Mouse (Mus musculus) adrenal gland, adult 18-20 months (tissue): ENCODE measurements at regions not wholly inside any gene's neighbourhood (a gene's known extent, or its start where the extent isn't known, plus 50 kb on each side); places are given as distances from the start of the nearest gene placed in this dataset.

ENCODE experiments used
- DNase-seq, 2 experiments: peaks; one replicate each; pipeline ENCODE4 v3.0.0; 2021 to 2022; ENCODE audit warnings: low spot score in 2 of 2

DNA sequence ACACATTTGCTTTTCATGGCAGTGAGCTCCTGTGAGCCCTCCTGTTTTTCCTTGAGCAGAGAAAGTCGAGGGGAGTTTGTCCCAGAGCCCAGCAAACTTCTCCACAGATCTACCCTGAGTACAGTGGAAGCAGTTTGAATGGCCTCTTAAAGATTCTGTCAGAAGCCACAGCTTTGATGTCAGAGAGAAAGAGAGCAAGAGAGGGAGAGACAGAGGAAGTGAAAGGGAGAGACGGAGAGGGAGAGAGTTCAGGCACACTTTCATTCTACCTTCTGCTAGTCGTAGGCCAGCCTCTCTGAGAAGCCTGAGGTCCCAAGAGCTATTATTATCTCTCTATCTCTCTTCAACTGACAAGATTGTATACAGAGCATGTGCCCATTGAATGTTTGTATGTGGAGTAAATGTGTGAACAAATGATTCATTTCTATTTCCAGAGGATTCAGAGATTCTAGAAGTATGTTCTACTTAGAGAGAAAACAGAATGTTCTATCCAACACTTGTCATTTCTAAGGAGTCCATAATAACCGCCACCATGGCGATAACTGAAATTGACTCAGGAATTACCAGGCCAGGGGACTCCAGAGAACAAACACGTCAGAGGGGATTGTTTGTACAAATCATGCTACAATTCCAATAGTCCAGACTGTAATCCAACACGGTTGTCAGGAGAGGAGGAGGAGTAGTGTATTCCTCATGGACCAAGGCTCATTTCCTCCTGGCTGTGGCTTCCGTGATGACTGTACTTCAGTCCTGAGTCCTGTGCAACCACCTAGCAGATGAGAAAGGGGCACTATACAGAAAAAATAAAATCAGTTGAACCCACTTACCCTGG is 183.6 kb upstream of the Sesn3 start:
- DNase-seq: no peak

DNA sequence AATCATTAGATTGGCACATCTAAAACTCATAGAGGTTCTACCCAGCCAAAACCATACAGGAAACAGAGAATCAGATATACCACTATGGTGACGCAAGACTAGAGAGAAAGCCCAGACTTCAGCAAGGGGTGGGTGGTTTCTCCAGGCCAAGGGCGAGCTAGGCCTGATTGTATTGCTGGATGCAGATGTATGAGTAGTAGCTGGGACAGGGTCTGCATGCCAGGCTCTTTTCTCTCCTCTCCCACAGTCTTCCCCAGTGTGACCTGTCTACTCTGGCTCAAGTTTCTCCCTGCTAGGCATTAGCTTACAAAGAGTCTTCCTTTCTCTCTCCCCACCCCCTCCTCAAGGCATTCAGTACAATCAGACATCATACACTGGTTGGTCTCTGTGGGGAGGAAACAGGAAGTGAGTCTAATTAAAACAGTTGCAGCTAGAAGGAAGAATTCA is 181.8 kb upstream of the Sesn3 start:
- no peak for DNase-seq

DNA sequence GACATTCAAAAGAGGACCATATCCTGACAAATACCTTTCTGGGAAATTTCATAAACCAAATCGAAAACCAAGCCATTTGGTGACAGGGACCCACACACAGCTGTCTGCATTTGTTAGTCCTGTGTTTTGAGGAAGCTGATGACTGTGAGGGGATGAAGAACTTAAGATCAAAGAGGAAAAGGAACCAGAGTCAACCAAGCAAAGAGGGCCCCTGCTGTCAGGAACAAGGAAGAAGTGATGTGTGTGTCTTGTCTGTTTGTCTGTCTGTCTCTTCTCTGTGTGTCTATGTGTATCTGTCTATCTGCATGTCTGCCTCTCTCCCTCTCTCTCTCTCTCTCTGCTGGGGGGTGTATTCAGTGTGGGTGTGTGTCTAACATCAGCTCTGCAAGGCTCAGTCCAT is 171.3 kb upstream of the Sesn3 start:
- no peak for DNase-seq

DNA sequence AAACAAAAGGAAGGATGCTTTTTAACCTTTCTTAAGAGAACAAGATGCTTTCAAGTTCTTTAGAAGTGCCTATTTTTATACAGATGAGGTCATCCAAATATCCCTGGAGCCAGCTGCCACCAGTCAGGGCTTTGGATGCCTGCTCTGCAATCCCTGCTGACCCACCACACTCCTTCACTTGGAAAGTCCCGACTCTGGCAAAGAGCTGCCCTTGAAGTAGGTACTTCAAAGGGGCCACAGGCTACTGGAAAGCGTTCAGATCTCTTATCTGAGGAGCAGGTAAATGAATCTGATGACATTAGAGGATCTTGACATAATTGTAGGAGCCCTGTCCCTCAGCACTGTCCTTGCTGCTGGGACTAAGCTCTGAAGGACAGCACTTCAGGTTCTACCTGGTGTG is 169.9 kb upstream of the Sesn3 start:
- DNase-seq: no peak

DNA sequence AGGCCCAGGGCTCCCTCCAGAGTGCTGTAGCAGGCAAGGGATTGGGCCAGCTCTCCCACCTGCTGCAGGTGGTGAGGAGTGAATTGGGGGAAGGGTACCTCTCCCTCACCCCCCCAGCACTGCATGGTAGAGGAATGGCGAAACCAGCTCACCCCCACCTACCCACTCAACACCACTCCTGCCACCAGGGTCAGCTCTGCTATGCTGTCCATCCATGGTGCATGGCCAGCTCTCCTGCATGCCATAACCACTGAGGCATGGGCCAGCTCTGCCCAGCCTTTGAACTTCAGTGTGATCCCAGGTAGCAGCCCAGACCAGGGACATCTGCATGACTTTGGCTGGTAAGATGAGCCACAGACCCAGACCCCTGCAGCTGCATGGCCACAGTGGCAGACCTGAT is 168.5 kb upstream of the Sesn3 start:
- no peak for DNase-seq

DNA sequence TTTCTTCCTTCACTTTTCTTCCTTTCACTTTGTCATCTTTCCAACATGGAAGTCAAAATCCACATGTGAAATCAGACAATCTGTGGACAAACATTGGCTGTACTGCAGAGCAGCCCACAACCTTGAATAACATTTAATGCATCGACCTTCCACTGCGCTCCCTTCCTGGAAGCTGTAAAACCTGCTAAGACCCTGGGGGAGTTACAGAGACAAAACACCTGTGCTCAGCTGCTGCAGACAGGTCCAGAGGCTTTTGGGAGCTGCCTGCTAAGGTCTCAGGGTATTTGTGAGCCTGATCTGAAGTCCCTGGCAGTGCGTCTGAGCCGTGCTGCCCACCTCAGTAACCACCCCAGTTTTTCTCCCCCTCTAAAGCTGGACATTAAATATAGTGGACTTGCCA is 166.1 kb upstream of the Sesn3 start:
- no peak for DNase-seq

DNA sequence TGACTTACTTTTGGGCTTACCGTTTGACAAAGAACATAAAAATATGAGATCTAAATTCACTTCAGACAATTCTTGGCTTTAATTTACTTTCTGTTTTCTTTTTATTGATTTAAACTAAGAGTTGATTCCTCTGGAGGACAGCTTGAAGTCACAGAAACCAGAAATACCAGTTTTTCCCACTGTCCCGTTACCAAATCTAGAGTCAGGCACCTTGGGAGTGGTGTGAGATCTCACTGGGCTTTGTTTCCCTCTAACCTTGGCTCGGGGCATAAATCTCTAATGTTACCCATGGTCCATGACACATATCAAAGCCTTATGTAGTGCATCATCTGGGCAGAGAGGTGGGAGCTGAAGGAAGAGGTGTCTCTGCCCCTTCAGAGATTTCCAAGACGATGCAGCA is 165.4 kb upstream of the Sesn3 start:
- no peak for DNase-seq

DNA sequence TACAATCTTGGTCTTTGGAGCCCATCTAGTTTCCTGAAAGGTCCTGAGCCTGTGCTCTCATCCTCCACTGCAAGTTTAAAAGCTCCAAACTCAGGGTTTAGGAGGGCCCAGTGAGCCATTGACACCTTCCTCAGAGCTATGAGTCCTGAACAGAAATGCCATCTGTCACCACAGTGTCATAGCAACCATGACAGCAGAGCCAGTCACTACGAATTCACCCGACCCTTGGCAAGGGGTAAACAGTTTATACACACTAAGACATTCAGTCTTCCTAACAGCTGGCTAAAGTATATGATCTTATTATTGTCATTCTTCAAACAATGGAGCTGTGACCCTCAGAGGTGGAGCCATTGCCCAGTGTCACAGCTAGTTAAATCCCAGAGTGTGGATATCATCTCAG is 163.2 kb upstream of the Sesn3 start:
- no peak for DNase-seq

DNA sequence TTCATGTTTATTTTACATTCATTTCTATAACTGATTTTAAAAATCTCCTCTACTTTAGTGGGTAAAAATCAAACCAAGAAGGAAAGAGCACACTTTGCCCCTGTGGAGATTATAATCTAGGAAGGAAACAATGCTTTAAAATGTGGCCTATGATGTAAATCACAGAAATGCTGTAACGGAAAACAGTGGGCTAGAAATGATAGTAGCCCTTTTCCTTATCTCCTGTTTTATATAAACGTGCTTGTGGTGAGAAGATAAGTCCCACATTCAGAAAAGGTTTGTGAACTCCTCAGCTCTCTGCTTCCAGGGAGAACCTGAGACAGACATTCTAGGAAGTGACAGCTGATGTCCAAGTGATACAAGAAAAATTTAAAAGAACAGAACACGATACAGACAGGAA is 159.3 kb upstream of the Sesn3 start:
- DNase-seq: no peak

DNA sequence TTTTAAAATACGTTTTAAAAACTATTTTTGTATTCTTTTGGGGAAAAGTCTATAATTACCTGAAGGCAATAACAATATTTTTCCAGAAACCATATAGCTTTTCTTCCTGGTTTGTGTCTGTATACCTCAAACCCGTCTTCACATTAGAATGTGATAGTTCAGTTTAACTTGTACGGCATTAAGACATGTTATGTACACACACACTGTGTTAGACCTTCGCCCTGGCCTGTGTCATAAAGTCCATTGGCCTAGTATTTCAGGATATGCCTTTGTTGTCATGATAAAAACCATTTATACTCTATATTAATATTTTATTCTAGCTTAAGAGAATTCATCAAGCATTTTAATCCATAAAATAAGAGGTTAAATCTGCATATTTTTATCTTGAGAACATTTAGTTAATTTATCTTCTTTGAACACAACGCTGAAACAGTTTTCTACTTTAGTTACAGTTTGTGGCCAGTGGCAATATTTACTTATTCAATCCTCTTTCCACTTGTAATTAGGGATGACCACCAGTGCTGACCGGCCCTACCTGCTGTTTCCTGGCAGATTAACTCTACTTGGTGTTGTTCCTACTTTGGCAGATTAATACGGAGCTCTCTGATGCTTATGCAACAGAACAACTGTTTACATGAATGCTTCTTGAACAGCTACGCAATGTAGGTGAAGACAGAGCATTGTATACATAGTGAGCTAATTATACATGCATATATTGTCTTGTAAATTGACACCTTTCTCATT is 158.6 kb upstream of the Sesn3 start:
- DNase-seq: no peak

DNA sequence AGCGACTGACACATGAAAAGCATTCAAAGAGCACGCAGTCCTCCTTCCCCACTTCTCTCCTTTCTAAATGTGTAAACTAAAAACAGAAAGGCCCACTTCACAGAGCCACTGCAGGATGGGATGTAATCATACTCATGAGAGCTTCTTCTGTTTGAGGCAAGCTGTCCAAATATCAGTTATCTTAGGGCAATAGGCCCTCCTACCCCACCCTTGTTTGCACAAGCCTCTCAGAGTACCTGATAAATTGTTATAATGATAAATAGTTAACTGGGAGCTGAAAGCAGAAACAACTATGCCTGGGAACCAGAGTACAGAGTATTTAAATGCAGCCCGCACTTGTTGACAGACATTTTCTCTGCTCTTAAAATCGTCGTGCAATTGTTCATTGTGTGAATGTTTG is 141.5 kb upstream of the Sesn3 start:
- DNase-seq: no peak

DNA sequence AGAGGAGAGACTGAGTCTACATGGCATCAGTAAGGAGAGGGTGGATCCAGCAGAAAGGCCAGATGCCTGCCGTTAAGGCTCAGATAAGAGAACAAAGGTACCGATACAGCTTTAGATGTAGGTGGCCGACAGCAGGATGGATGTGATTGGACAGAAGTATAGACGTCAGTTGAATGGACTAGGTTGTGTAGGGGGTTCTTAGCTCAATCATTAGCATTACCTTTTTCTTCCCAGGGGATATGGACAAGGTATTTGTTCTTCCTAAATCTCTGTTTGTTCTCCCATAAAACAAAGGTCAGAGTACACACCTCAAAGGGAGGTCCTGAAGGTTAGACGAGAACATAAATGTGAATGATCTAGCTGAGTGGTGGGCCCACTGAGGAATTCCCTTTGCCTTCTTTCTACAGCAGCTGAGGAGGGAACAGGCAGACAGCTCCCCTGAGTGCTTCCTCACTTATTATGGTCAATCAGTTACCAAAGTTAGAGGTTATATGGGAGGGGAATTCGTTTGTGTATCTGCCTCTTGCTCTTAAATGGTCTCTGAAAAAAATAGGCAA is 139.9 kb upstream of the Sesn3 start:
- no peak for DNase-seq

DNA sequence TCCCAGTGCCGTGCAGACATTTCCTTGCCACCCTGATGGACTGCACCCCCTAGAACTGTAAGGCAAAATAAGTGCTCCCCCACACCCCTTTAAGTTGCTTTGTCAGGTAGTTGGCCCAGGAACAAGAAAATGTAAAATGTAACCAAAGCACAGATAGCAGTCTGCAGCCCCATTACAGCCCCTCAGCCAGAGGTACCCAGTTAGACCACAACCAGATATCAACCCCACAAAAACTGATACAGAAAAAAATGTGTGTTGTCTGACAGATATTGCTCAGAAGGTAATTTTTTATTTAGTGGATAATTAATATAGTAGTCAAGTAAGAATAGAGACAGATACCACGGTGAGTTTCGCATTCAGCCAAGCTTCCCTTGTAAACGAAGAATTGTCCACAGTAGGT is 133.5 kb upstream of the Sesn3 start:
- DNase-seq: no peak

DNA sequence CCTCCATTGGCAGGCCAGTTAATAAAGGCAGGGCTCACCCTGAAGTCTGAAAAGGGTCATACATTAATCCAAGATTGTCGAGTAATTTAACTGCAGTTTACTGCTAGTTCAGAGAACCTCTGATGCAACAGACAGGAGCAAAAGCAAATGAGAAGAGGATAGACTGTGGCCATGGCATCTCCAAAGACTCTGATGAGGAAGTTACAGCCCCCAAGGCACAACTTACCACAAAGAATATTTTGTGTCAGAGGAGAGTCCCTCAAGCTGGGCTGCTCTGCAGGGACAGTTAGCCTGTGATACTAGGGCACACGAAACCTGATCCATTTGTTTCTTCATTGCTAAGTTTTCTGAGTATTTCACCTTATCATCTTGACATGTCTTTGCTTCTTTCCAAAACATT is 130.9 kb upstream of the Sesn3 start:
- DNase-seq: no peak

DNA sequence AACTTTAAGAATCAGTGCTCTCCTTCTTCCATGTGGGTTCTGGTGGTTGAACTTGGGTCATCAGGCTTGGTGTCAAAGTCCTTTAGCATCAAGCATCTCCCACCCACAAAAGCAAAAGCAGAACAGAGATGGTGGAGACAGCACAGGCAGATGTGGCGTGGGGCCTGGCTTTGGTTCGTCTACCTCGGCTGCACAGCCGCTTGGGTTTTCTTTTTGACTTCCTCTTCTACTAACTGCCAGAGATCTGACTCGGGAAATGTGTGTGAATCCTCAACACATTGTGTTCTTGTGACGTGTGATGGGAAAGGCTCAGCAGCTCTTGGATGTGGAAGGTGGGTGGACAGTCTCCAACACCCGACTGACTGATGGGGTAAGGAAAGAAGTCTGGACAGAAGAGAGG is 127.8 kb upstream of the Sesn3 start:
- no peak for DNase-seq

DNA sequence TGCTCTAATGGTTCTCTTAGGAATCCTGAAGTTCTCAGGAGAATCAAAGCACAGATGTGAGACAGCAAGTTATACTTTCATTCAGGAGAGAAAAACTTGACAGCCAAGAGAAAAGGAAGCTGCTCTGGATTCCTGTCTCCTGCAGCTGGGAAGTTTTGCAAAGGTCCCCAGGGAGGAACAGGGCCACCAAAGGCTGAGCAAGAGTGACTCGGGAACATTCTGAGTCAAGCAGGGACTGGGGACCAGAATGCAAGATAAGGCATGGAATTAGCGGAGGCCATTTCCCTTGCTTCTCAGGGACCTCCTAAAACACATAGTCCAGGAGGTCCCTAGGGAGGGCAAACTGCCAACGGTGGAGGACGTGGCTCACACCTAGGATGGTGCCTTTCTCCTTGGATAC is 127.1 kb upstream of the Sesn3 start:
- no peak for DNase-seq

DNA sequence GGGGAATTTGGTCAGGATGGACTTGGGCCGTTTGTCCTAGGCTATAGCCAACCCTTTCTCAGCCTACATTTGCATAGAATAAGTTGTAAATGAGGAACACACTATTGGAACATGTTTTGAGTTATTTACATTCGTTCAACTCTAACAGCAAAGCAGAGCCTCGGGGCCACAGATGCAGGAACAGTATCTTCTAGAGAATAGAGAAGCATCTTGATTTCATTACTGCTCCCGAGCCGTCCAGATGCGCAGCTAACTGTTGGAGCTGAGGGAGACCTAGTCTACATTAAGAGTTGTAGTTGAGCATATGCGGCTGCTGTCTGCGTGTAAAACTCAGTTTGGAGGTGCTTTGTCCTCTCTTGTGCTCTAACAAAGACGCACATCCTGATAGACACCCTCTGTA is 124.6 kb upstream of the Sesn3 start:
- no peak for DNase-seq

DNA sequence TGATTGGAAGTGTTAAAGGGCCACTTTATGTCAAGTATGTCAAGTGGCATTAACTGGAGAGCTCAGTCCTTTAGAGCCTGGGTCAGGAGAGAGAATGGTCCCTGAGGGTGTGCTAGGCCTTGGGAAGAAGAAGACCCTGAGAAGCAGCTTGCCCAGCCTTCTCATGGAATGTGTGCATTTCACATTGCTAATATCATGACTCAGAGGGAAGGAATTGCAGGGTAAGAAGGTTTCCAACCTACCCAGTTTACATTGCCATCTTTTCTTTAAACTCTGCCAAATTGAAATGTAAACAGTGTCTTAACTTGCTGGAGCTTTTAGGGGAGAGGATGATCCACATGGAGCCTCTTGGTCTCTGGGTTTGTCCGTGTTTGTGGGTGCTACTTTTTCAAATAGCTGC is 117.9 kb upstream of the Sesn3 start:
- DNase-seq: no peak

DNA sequence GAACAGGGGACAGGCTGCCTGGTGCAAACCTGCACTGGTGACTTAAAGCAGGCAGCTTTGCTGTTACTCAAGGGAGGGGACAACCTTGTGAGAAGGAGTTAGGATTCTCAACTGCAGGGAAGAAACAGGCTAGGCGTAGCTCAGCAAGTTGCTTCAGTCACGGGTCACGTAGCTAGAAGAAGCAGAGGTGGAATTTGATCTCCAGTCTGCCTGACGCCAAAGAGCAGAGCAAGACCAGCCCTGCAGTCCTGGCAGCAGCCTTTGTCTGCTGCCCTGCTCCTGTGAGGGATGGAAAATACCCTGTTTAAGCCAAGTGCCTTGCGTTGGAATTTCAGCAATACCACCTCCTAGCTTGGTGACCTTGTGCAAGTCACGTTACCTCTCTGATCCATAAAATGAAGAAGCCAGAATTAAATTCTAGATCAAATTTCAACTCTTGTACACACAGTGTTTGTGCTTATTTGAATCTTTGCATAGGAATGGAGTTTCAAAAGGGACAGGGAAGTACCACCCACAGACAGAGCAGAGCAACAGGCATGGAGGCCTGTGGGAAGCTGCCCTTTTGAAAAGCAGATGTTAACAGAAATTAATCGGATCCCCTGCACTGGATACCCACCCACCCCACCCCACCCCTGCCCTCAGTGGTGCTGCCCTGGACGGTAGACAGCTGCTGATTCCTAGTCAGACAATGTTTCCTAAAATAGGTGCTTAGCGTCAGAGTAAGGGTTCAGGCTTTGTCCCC is 116.6 kb upstream of the Sesn3 start:
- no peak for DNase-seq

DNA sequence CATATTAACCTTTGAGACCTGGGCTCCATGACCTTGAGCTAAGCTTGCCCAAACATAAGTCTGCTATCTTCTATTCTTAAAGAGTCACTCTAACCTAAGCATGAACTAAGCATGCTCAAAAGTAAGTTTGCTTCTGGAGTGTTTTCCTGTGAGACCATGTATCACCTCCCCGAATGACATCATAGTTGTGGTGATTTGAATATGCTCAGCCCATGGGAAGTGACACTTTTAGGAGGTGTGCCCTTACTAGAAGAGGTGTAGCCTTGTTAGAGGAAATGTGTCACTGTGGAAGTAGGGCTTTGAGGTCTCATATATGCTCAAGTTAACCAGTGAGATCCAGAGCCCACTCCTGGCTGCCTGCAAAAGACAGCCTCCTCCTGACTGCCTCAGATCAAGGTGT is 114.7 kb upstream of the Sesn3 start:
- DNase-seq: no peak

DNA sequence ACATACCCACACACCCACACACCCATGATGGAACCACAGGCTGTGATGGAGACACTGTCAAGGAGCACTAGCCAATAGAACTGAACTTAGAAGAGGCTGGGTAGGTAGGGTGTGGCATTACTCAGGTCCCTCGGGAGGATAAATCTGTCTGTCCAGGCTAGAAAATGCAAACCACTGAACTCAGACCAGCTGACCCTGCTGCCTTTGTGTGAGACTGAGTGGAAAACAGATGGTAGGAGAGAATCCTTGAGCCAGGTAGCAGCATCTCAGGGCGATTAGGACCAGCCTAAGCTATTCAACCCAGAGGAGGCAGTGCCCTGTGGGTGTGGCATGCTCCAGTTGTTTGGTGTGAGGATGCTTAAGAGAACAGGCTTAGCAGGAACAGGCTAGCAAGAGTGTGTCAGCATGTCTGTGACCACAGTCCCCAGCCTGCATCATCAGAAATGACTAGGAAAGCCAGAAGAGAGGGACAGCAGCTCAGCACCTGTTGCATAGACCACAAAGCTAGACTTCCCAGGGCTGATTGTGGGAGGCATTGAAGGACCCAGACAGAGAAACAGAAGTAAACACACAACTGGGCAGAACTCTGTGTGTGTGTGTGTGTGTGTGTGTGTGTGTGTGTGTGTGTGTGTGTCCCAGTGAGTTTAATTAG is 103.2 kb upstream of the Sesn3 start:
- DNase-seq: no peak
